Mouse (Mus musculus) stomach, embryonic 15.5 days (tissue): Measurements from ENCODE around the gene Mpp6. TPM values are rescaled to one million over a fixed set of nuclear protein-coding genes. Genes with fewer than 3 reads are reported as not detected.

Experiments used
- ATAC-seq: fragments of 200-750 bp; cut with Nextera tagmentation; 2 replicates; pipeline ENCODE4 v1.8.0; 2017; ENCODE audit warnings: low read depth, moderate number of reproducible peaks, moderate TSS enrichment; ENCODE audit not compliant: insufficient read depth, low FRiP score
- H3K27ac ChIP-seq: fragments of 300-500 bp; sonication (generic); 2 replicates; pipeline ENCODE4 v1.5.1; 2015; ENCODE audit warnings: mild to moderate bottlenecking, inconsistent platforms
- H3K27me3 ChIP-seq: fragments of 300-500 bp; sonication (generic); replicated peaks from 2 replicates; pipeline ENCODE4 v1.6.1; 2015; ENCODE audit warnings: inconsistent platforms
- H3K36me3 ChIP-seq: fragments of 300-500 bp; sonication (generic); 2 replicates; pipeline ENCODE4 v1.6.1; 2015; ENCODE audit warnings: inconsistent platforms
- H3K4me1 ChIP-seq: fragments of 300-500 bp; sonication (generic); 2 replicates; pipeline ENCODE4 v1.6.1; 2015; ENCODE audit warnings: inconsistent platforms
- H3K4me2 ChIP-seq: fragments of 300-500 bp; sonication (generic); 2 replicates; pipeline ENCODE4 v1.6.1; 2015; ENCODE audit warnings: mild to moderate bottlenecking, inconsistent platforms
- H3K4me3 ChIP-seq: fragments of 300-500 bp; sonication (generic); replicated peaks from 2 replicates; pipeline ENCODE4 v1.5.1; 2015; ENCODE audit warnings: inconsistent platforms
- H3K9ac ChIP-seq: fragments of 300-500 bp; sonication (generic); 2 replicates; pipeline ENCODE4 v1.6.1; 2015; ENCODE audit warnings: inconsistent platforms
- H3K9me3 ChIP-seq: fragments of 300-500 bp; sonication (generic); 2 replicates; pipeline ENCODE4 v1.6.1; 2016; ENCODE audit warnings: inconsistent platforms
- whole genome bisulfite sequencing: fragments of 180-500 bp; shearing (Covaris S2); methylation state at CpG from one replicate; pipeline ENCODE4 v1.1.7; 2015; 5-methylcytosine and 5-hydroxymethylcytosine counted together
- polyA plus RNA-seq: library from polyadenylated mRNA; unstranded; fragments of >200 nt; fragmentation: Nextera tagmentation; extraction: Ambion mirVana; gene quantifications from 2 replicates; pipeline ENCODE4 v1.2.1, GENCODE M21; 2015

Mpp6 gene
- polyA plus RNA-seq, 1 experiment from 2014 or later, result 59.0 TPM

DNA sequence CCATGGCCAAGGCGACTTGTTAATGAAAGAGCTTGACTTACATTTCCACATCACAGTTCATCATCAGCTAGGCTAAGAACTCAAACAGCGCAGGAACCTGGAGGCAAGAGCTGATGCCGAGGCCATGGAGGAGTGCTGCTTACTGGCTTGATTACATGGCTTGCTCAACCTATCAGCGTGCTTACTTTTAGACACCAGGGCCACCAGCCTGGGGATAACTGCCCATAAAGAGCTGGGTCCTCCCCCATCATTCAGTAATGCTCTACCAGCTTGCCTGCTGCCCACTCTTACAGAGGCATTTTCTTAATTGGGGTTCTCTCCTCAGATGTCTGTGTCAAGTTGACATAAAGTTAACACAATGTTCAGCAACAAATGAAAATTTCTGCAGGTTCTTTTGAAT is 95.1 kb downstream of the Mpp6 start:
- H3K27me3 ChIP-seq, result no peaks in the 10 kb centered on the region
- H3K9ac ChIP-seq, result no peak overlapping the region
- no peak for ATAC-seq
- H3K9me3 ChIP-seq, result no peaks in the 10 kb centered on the region
- H3K4me3 ChIP-seq, result no peak overlapping the region
- no peaks in the 10 kb centered on the region for H3K4me1 ChIP-seq
- no peak overlapping the region for H3K27ac ChIP-seq
- H3K4me2 ChIP-seq, result no peak overlapping the region
- H3K36me3 ChIP-seq, result no peaks in the 10 kb centered on the region
- WGBS, result 93% methylated on average over 4 of the region's 4 CpGs

DNA sequence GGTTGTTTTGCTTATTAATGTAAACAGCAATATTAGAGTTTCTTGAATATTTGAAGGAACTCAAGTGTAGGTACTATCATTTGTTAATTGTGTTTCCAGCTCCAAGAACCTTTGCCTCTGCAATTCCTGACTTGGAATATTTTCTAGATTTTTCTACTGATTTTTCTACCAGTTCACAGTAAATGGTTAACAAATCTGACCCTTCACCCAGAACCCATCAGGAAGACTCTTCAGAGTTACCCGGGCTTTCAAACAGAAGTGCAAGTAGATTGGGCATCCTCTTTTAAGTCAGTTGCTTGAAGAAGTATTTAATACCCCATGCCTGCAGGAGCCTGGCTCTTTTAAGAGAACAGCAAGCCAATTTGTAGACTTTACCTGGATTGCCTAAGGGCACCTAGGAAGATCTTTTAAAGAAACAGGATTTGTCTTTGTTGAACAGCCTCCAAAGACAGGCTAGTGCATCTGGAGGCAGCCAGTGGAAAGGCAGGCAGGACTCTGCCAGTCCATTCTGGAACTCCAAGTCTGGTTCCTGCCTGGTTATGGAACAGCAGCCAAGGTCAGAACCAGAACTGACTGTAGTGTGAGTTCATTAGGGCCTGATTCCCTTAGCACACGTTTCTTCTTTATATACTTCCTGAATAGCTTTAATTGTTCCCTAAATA is 104.8 kb downstream of the Mpp6 start:
- Histone ChIP-seq H3K4me1 (no peaks in the 10 kb centered on the region), H3K36me3 (no peaks in the 10 kb centered on the region), H3K27me3 (no peaks in the 10 kb centered on the region), H3K9ac (no peak overlapping the region), H3K27ac (no peak overlapping the region), H3K4me2 (no peak overlapping the region), H3K4me3 (no peak overlapping the region), H3K9me3 (no peaks in the 10 kb centered on the region)
- 49% methylated on average over 2 of the region's 2 CpGs for WGBS
- ATAC-seq, result no peak

GRCm38 (mm10) chr6:50215373-50215745 is 105.3 kb downstream of the Mpp6 start:
- H3K9me3 ChIP-seq, result no peaks in the 10 kb centered on the region
- H3K27ac ChIP-seq, result no peak overlapping the region
- no peaks in the 10 kb centered on the region for H3K4me1 ChIP-seq
- H3K4me3 ChIP-seq, result no peak overlapping the region
- H3K4me2 ChIP-seq, result no peak overlapping the region
- ATAC-seq, result no peak
- 87% methylated on average over 2 of the region's 2 CpGs for WGBS
- no peaks in the 10 kb centered on the region for H3K27me3 ChIP-seq
- no peaks in the 10 kb centered on the region for H3K36me3 ChIP-seq
- H3K9ac ChIP-seq, result no peak overlapping the region

DNA sequence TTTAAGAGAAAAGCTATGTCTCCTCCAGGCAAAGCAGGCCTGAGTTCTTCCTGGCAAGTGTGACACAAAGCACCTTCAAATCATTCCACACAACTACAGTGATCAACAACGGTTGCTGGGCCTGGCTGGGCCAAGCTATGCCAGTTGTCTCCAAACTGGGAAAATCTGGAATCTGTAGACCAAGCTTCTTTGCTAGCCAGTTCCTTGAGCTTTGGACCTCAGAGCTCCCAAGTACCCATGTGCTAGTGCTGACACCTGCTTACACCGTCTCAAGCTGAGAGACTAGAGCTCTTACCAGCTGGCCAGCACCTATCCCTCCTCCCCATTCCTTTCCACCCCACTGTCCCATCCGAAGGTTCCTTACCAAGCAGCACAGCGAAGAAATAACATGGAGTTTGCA is 105.9 kb downstream of the Mpp6 start:
- WGBS, result 80% methylated on average over 4 of the region's 4 CpGs
- Histone ChIP-seq H3K27me3 (no peaks in the 10 kb centered on the region), H3K4me2 (no peak overlapping the region), H3K4me3 (no peak overlapping the region), H3K36me3 (no peaks in the 10 kb centered on the region), H3K9me3 (no peaks in the 10 kb centered on the region), H3K27ac (no peak overlapping the region), H3K4me1 (no peaks in the 10 kb centered on the region), H3K9ac (no peak overlapping the region)
- ATAC-seq, result no peak

GRCm38 (mm10) chr6:50218628-50219027 is 108.6 kb downstream of the Mpp6 start:
- 67% methylated on average over 3 of the region's 3 CpGs for WGBS
- ATAC-seq, result no peak
- H3K4me1 ChIP-seq, result no peaks in the 10 kb centered on the region
- no peaks in the 10 kb centered on the region for H3K27me3 ChIP-seq
- no peak overlapping the region for H3K27ac ChIP-seq
- H3K9ac ChIP-seq, result no peak overlapping the region
- H3K9me3 ChIP-seq, result no peaks in the 10 kb centered on the region
- no peak overlapping the region for H3K4me3 ChIP-seq
- H3K4me2 ChIP-seq, result no peak overlapping the region
- no peaks in the 10 kb centered on the region for H3K36me3 ChIP-seq

GRCm38 (mm10) chr6:50219066-50219465 is 109.0 kb downstream of the Mpp6 start:
- H3K27ac ChIP-seq, result no peak overlapping the region
- ATAC-seq, result no peak
- WGBS, result 86% methylated on average over 6 of the region's 6 CpGs
- no peak overlapping the region for H3K9ac ChIP-seq
- H3K9me3 ChIP-seq, result no peaks in the 10 kb centered on the region
- no peak overlapping the region for H3K4me3 ChIP-seq
- H3K36me3 ChIP-seq, result no peaks in the 10 kb centered on the region
- H3K4me2 ChIP-seq, result no peak overlapping the region
- H3K4me1 ChIP-seq, result no peaks in the 10 kb centered on the region
- H3K27me3 ChIP-seq, result no peaks in the 10 kb centered on the region

- 46% methylated on average over 6 of the region's 6 CpGs for WGBS
- no peak overlapping the region for H3K9ac ChIP-seq
- H3K27me3 ChIP-seq, result no peaks in the 10 kb centered on the region
- H3K4me2 ChIP-seq, result no peak overlapping the region
- H3K27ac ChIP-seq, result no peak overlapping the region
- no peak overlapping the region for H3K4me3 ChIP-seq
- ATAC-seq, result no peak
- H3K36me3 ChIP-seq, result no peaks in the 10 kb centered on the region
- H3K9me3 ChIP-seq, result no peaks in the 10 kb centered on the region
- no peaks in the 10 kb centered on the region for H3K4me1 ChIP-seq
Observed at GRCm38 (mm10) chr6:50220863-50221262, 110.8 kb downstream of the Mpp6 start.

DNA sequence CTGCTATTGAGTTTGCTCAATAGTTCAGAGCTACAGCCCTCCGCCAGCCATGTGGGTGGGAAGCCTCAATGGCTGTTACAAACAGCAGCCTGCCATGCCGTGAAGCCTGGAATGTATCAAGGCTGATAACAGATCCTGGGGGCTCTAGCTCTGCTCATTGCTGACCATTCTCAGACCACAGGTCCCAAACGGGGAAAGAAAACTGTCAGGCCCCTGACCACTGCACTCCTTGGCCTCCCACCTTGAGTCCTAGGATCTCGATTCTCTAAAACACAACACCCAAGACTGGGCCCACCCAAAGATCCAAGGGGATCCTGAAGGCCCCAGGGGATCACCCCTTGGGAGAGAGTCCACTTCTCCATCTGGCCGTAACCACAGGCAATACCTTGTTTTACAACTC is 112.3 kb downstream of the Mpp6 start:
- no peak overlapping the region for H3K4me3 ChIP-seq
- H3K9ac ChIP-seq, result no peak overlapping the region
- no peak overlapping the region for H3K4me2 ChIP-seq
- ATAC-seq, result no peak
- H3K9me3 ChIP-seq, result no peaks in the 10 kb centered on the region
- WGBS, result 66% methylated on average over 5 of the region's 5 CpGs
- no peaks in the 10 kb centered on the region for H3K27me3 ChIP-seq
- no peaks in the 10 kb centered on the region for H3K4me1 ChIP-seq
- no peaks in the 10 kb centered on the region for H3K36me3 ChIP-seq
- no peak overlapping the region for H3K27ac ChIP-seq

DNA sequence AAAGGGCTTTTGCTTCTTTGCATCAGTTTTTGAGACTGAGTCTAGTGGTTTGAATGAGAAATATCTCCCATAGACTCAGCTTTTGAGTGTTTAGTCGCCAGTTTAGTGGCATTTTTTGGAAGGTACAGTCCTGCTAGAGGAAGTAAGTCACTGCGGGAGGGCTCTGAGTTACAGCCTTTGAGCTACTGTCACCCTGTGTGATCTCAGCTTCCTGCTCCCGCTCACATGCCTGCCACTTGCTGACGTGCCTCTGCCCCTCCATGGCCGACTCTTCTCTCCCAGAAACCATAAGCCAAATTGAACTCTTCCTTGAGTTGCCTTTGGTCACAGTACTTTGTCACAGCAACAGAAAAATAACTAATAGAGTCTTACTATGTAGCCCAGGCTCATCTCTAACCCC is 112.9 kb downstream of the Mpp6 start:
- Histone ChIP-seq H3K9ac (no peak overlapping the region), H3K36me3 (no peaks in the 10 kb centered on the region), H3K4me2 (no peak overlapping the region), H3K4me3 (no peak overlapping the region), H3K4me1 (no peaks in the 10 kb centered on the region), H3K27ac (no peak overlapping the region), H3K9me3 (no peaks in the 10 kb centered on the region), H3K27me3 (no peaks in the 10 kb centered on the region)
- 75% methylated on average over 5 of the region's 5 CpGs for WGBS
- no peak for ATAC-seq

GRCm38 (mm10) chr6:50223606-50224005 is 113.6 kb downstream of the Mpp6 start:
- H3K4me2 ChIP-seq, result no peak overlapping the region
- H3K9ac ChIP-seq, result no peak overlapping the region
- H3K36me3 ChIP-seq, result no peaks in the 10 kb centered on the region
- no peaks in the 10 kb centered on the region for H3K27me3 ChIP-seq
- no peak overlapping the region for H3K27ac ChIP-seq
- H3K4me3 ChIP-seq, result no peak overlapping the region
- no peaks in the 10 kb centered on the region for H3K4me1 ChIP-seq
- H3K9me3 ChIP-seq, result no peaks in the 10 kb centered on the region
- WGBS, result 89% methylated on average over 4 of the region's 4 CpGs
- no peak for ATAC-seq

GRCm38 (mm10) chr6:50225232-50225631 is 115.2 kb downstream of the Mpp6 start:
- 76% methylated on average over 5 of the region's 5 CpGs for WGBS
- Histone ChIP-seq H3K4me2 (no peak overlapping the region), H3K27me3 (no peaks in the 10 kb centered on the region), H3K9me3 (no peaks in the 10 kb centered on the region), H3K27ac (no peak overlapping the region), H3K9ac (no peak overlapping the region), H3K4me3 (no peak overlapping the region), H3K36me3 (no peaks in the 10 kb centered on the region), H3K4me1 (no peaks in the 10 kb centered on the region)
- no peak for ATAC-seq

DNA sequence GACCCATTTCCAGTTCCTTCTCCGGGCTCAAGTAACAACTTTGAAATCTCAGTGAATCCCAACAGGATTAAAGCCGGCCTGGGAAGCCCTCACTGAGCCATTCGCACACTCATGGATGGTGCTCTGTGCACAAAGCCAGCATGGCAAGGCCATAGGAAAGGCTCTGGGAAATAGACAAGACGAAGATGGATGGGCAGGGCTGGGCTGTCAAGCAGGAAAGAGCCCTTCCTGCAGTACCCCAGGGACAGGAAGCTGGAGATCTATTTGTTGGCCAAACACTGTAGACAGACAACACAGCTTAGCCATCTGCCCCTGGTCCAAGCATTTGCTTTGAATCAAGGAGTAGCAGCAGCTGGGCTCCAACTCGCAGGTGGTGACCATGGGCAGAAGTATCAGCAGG is 118.1 kb downstream of the Mpp6 start:
- Histone ChIP-seq H3K4me1 (no peaks in the 10 kb centered on the region), H3K4me2 (no peak overlapping the region), H3K27ac (no peak overlapping the region), H3K9ac (no peak overlapping the region), H3K9me3 (no peaks in the 10 kb centered on the region), H3K27me3 (no peaks in the 10 kb centered on the region), H3K36me3 (no peaks in the 10 kb centered on the region), H3K4me3 (no peak overlapping the region)
- WGBS, result 64% methylated on average over 5 of the region's 5 CpGs
- ATAC-seq, result no peak

GRCm38 (mm10) chr6:50231288-50231687 is 121.2 kb downstream of the Mpp6 start:
- Histone ChIP-seq H3K36me3 (no peaks in the 10 kb centered on the region), H3K4me2 (no peak overlapping the region), H3K4me3 (no peak overlapping the region), H3K4me1 (no peaks in the 10 kb centered on the region), H3K9ac (no peak overlapping the region), H3K27ac (no peak overlapping the region), H3K9me3 (no peaks in the 10 kb centered on the region), H3K27me3 (no peaks in the 10 kb centered on the region)
- ATAC-seq, result no peak
- WGBS, result 91% methylated on average over 5 of the region's 5 CpGs
